Mouse (Mus musculus): ENCODE data around the gene Angpt4.
A peak's percentile ranks its signal among the peaks of the same experiment; 100 is the strongest.

GRCm38 (mm10) chr2:151862257-151862810, 48.7 kb upstream of the Angpt4 start:
- peak; percentile 30; the same call in 1 of the 2 replicates for TF ChIP-seq CTCF (IDR thresholded peaks at IDR 0.05; ENCODE audit: low read depth, low read length)
- no peak for TF ChIP-seq POLR2A (IDR thresholded peaks at IDR 0.05; ENCODE audit: extremely low read depth, insufficient read depth, low read length)

All from liver, adult 2 months (tissue).